Mouse (Mus musculus): ENCODE measurements at regions not wholly inside any gene's neighbourhood (a gene's known extent, or its start where the extent isn't known, plus 50 kb on each side); places are given as distances from the start of the nearest gene placed in this dataset.

DNA sequence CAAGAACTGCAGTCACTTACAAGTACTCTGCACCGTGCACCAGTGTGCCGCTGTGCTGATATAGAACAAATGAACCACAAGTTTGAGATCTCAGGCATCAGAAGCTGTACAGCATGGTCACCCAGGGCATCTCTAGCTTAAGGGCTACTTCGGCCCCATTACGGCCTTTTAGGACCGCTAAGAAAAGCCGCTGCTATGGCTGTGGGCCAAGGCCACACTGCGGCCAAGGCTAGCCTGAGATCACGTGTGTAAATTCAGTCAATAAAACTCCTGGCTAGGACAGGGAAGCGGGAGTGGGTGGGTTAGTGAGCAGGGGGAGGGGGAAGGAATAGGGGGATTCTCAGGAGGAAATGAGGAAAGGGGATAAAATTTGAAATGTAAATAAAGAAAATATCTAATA, 50.9 kb upstream of the Atp12a start:
- no peak for DNase-seq (ENCODE audit: low spot score in 2 of 2)

DNA sequence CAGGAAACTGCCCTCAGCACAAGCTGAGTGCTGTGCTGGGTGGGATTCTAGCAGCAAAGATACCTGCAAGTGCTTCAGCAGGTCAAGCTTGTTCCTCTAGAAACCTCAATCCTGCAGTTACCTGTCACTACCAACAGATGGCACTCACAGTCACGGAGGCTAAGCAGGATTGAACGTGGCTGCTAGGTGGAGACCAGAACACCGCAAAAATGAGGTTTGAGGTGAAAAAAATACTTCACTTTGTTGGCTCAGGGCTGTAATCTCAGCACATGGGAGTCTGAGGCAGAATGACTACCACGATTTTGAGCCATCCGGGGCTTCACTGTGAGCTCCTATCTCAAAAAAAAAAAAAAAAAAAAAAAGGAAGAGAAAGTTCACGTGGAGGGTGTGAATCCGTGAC, 50.4 kb upstream of the Atp12a start:
- DNase-seq (ENCODE audit: low spot score in 2 of 2) = peak; percentile 46 to 63

All from layer of hippocampus, postnatal 14 days (tissue).